Mouse (Mus musculus) gastrocnemius, postnatal 25 days (tissue): ENCODE data around the gene Myadml2. TPM values are rescaled to one million over a fixed set of nuclear protein-coding genes. Genes with fewer than 3 reads are reported as not detected.

ENCODE experiments used
- DNase-seq: peaks from one replicate; pipeline ENCODE4 v3.0.0; 2022
- microRNA-seq, 2 experiments: library from miRNA; unstranded; fragments of <30 nt; microRNA quantifications; one replicate each; pipeline ENCODE4 v1.2.0; 2021; ENCODE audit warnings: borderline replicate concordance in 2 of 2
- total RNA-seq, 2 experiments: library from RNA; stranded (reverse); gene quantifications; 1 replicate in 1 of 2; 2 replicates in 1 of 2; pipeline ENCODE4 v1.2.3; 2021

Myadml2 gene
- total RNA-seq, 2 experiments from 2014 or later = 121 to 134 TPM

DNA sequence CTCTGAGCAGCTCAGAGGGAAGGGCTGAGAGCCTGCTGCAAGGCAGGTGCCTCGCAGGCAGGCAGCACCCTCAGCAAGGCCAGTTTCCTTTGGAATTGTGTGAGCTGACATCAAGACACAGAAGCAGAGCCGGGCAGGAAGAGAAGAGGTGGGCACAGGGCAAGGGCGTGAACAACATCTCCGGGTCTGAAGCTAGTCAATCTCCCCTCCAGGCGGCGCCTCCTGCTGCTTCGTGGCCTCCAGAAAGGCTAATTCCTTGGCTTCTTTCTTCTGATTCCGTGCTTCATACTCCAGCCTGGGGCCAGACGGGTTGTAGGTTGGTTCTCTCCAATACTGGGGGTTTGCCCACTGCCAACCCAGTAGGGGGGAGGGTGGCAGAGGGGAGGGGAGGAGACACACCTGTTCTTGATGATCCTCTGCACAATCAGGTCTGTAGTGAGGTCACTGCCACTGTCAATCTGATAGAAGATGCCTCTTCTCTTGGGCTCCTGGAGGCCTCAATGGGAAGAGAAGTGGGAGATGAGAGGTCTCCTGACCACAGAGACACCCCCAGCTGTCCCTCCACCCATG lies 37.4 kb downstream of the Myadml2 start:
- DNase-seq = no peak

- no peak for DNase-seq
These were observed 38.7 kb downstream of the Myadml2 start for GRCm38 (mm10) chr11:120609250-120609649.

GRCm38 (mm10) chr11:120608241-120609034 lies 39.5 kb downstream of the Myadml2 start, which contains the start of gene Npb:
Npb (plus strand) TSS chr11:120608477.
- no peak for DNase-seq

DNA sequence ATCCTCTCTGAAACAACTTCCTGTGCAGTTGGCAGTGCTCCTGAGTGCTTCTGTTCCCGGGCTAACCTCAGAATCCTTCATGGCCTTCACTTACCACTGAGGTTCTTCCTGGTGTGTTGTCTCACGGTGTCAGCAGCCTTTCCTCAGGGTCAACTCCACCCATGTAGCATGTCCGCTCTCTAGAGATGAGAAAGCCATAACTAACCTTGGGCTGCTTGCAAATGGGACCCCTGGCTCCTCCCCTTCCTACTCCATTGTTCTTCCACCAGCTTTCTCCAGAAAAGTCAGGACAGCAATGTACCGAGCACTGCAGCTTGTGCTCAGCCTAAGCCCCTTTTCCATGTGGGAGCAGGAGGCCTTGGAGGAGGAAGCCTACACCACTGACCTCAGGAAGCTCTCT lies 41.2 kb downstream of the Myadml2 start:
- DNase-seq = no peak

- no peak for DNase-seq
These were observed 42.3 kb downstream of the Myadml2 start for GRCm38 (mm10) chr11:120605667-120606066.

DNA sequence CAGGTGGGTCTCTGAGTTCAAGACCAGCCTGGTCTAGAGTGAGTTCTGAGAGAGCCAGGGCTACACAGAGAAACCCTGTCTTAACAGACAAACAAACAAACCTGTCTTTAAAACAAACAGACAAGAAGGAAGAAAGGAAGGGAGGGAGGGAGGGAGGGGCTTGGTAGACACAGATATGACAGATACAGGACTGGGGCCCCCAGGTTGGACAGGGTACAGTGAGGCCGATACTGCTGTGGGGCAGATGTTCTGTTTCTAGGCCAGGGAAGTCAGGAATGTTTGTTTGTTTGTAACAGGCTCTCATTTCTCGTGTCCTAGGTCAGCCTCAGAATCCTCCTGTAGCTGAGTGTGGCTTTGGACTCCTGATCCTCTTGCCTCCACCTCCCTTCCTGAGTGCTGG lies 44.4 kb downstream of the Myadml2 start:
- no peak for DNase-seq

DNA sequence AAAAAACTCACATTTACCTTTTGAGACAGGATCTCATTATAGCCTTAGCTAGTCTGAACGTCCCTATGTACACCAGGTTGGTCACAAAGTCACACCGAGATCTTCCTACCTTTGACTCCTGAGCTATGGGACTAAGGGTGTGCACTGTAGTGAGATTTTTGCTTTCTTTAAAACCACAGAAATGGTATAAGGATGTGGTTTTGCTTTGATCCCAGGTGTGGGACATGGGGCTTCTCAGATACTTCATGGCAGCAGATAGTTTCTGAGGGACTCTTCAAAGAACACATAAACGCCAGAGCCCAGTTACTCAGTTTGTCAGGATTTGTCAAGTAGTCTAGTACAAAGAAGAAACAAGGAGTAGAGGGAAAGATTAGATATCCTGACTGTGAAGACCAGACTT lies 47.2 kb downstream of the Myadml2 start:
- no peak for DNase-seq

- no peak for DNase-seq
These were observed 48.9 kb downstream of the Myadml2 start for GRCm38 (mm10) chr11:120598990-120599549.

DNA sequence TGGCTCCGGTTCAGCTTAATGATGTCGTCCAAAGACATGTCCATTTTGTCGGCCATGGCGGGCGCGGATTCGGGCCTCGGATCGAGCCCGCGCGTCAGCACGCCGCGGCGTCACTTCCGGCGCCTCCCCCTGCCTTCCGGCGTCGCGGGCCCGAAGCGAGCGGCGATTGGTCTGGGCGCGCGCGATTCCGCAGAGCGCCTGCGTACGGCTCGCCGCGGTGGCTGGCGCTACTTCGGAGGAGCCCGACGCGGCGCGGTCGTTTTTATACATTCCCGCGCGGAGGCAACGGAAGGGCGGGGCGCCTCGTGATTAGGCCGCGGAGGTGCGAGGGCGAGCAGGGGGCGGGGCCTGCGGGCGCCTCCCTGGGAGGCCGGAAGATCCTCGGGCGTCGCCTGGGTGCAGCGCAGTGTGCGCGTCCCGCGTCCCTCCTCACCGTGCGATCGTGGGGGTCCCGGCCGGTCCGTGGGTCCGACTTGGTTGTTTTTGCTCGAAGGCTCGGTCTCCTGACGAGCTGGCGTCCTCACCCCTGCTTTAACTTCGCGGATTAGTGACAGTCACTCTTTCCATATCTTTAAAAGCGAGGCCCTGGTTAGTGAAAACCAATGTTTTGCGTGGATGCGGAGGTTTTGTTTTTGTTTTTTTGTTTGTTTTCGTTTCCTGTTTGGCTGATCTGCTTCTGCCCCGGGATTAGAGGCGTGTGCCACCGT lies 49.5 kb downstream of the Myadml2 start, which contains the start of the genes Alyref and Anapc11:
Alyref (minus strand) TSS at position 83 of the 707 bp plus-strand sequence.
Anapc11 (plus strand) TSS at position 139 of the 707 bp plus-strand sequence.
- DNase-seq = peak; percentile 94

DNA sequence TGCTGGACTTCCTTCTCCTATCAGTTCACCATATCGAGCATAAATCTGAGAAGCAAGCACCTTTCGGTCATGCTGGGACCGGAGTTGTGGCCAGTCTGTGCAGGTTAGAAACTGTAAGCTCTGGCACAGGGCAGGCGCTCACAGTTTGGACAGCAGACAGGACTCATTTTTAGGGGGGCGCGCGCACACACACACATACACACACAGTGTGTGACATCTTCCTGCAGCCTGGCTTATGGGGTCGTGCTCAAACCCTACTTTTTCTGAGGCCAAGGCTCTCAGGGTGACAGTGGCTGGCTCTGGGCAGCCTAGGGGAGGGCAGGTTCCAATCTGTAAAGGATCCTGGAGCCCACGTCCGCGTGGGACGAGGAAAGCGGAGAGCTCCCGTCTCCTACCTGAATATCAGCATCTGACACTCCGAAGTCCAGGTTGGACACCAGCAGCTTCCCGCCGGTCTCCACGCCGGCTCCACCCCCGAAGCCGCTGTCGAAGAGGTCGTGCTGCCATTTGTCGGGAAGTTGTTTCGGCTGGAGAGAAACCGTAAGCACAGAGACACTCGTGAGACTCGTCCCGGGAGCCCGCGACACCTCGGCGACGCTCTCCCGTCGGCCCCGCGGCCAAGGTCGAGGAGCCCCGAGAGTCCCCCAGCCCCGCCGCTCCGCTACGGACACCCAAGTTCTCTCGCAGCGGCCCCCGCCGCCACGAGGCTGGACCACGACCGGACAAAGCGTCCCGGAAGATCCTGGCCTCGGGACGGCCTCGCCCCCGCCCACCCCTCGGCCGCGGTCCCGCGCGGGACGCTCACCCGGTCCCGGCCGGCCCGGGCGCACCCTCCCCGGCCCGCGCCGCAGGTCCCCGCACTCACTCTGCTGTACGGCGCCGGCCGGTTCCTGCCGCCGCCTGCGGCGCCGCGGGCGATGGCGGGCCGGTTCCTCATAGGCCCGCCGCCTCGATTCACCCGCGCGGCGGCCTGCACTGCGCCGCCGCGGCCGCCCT lies 50.4 kb downstream of the Myadml2 start:
- no peak for DNase-seq

Small RNA genes lying within 50 kb of the gene (microRNA-seq; reads per million reads assigned to microRNA genes)
- 0 reads per million in 2 experiments for gene Mir6936

Other genes starting within 250 kb of the Myadml2 start
- 10 to 100 TPM; 67.9 to 72.7 TPM for gene Nploc4, start 210.4 kb downstream of the Myadml2 start, total RNA-seq
- gene Tspan10, start 205.5 kb downstream of the Myadml2 start, total RNA-seq = 1 to 10 TPM in 1 of 2 experiments, under 1 TPM in 1; 0.54 to 1.1 TPM
- under 1 TPM in 1 of 2 experiments, not detected in 1; 0.83 TPM for gene Pde6g, start 194.7 kb downstream of the Myadml2 start, total RNA-seq
- 10 to 100 TPM; 23.3 to 25.0 TPM for gene Oxld1, start 190.1 kb downstream of the Myadml2 start, total RNA-seq
- gene Ccdc137, start 190.0 kb downstream of the Myadml2 start, total RNA-seq = 1 to 10 TPM; 5.8 to 7.6 TPM
- gene Arl16, start 180.6 kb downstream of the Myadml2 start, total RNA-seq = 1 to 10 TPM; 5.2 to 9.1 TPM
- gene Mrpl12, start 163.5 kb downstream of the Myadml2 start, total RNA-seq = 100 to 1,000 TPM; 156 to 166 TPM
- gene Slc25a10, start 156.3 kb downstream of the Myadml2 start, total RNA-seq = 1 to 10 TPM; 3.2 to 8.7 TPM
- under 1 TPM in 1 of 2 experiments, not detected in 1; 0.31 TPM for gene Gcgr, start 117.5 kb downstream of the Myadml2 start, total RNA-seq
- 10 to 100 TPM; 21.4 to 23.7 TPM for gene Mcrip1, start 98.4 kb downstream of the Myadml2 start, total RNA-seq
- gene Ppp1r27, start 97.0 kb downstream of the Myadml2 start, total RNA-seq = 100 to 1,000 TPM in 1 of 2 experiments, 10 to 100 TPM in 1; 92.3 to 377 TPM
- 100 to 1,000 TPM; 192 to 198 TPM for gene P4hb, start 74.9 kb downstream of the Myadml2 start, total RNA-seq
- 10 to 100 TPM; 80.1 to 95.2 TPM for gene Arhgdia, start 66.5 kb downstream of the Myadml2 start, total RNA-seq
- 10 to 100 TPM; 39.1 to 40.5 TPM for gene Alyref, start 49.8 kb downstream of the Myadml2 start, total RNA-seq
- gene Anapc11, start 49.7 kb downstream of the Myadml2 start, total RNA-seq = 10 to 100 TPM; 50.7 to 51.6 TPM
- not detected for gene Npb, start 39.7 kb downstream of the Myadml2 start, total RNA-seq
- gene Pcyt2, start 30.2 kb downstream of the Myadml2 start, total RNA-seq = 10 to 100 TPM; 30.7 to 34.7 TPM
- gene Sirt7, start 22.9 kb downstream of the Myadml2 start, total RNA-seq = 1 to 10 TPM; 4.3 to 7.2 TPM
- 10 to 100 TPM; 41.8 to 47.1 TPM for gene Mafg, start 14.6 kb downstream of the Myadml2 start, total RNA-seq
- 1 to 10 TPM; 6.7 to 6.8 TPM for gene Pycr1, start 4.4 kb downstream of the Myadml2 start, total RNA-seq
- gene Notum, start 13.0 kb upstream of the Myadml2 start, total RNA-seq = under 1 TPM in 1 of 2 experiments, not detected in 1; 0.18 TPM
- gene Aspscr1, start 24.8 kb upstream of the Myadml2 start, total RNA-seq = 10 to 100 TPM; 25.8 to 28.8 TPM
- 10 to 100 TPM; 25.4 to 32.7 TPM for gene Cenpx, start 65.6 kb upstream of the Myadml2 start, total RNA-seq
- gene Lrrc45, start 65.8 kb upstream of the Myadml2 start, total RNA-seq = 1 to 10 TPM; 4.0 to 4.3 TPM
- gene Rac3, start 73.3 kb upstream of the Myadml2 start, total RNA-seq = 1 to 10 TPM; 1.2 TPM
- gene Dcxr, start 79.1 kb upstream of the Myadml2 start, total RNA-seq = 1 to 10 TPM; 5.8 to 6.0 TPM
- gene Cbr2, start 84.0 kb upstream of the Myadml2 start, total RNA-seq = 10 to 100 TPM in 1 of 2 experiments, 1 to 10 TPM in 1; 9.6 to 16.9 TPM
- gene Hmga1b, start 114.6 kb upstream of the Myadml2 start, total RNA-seq = 10 to 100 TPM; 17.1 to 19.8 TPM
- gene Rfng, start 136.0 kb upstream of the Myadml2 start, total RNA-seq = 10 to 100 TPM in 1 of 2 experiments, 1 to 10 TPM in 1; 9.6 to 11.0 TPM
- gene Gps1, start 136.1 kb upstream of the Myadml2 start, total RNA-seq = 10 to 100 TPM; 50.3 to 53.0 TPM
- gene Dus1l, start 148.2 kb upstream of the Myadml2 start, total RNA-seq = 10 to 100 TPM; 32.6 to 36.2 TPM
- 10 to 100 TPM; 11.1 to 59.9 TPM for gene Fasn, start 176.4 kb upstream of the Myadml2 start, total RNA-seq